Mouse (Mus musculus) layer of hippocampus, adult 9-10 months (tissue): ENCODE data around the gene Col5a2.
A peak's percentile ranks its signal among the peaks of the same experiment; 100 is the strongest.
"Not testable (repeated sequence)": the region's sequence is repeated elsewhere in the genome, so short reads cannot be mapped to it uniquely, and the experiment has no call there.

ENCODE experiments used
- DNase-seq: peaks from one replicate; pipeline ENCODE4 v3.0.0; 2022; ENCODE audit warnings: low spot score

Col5a2 gene

DNA sequence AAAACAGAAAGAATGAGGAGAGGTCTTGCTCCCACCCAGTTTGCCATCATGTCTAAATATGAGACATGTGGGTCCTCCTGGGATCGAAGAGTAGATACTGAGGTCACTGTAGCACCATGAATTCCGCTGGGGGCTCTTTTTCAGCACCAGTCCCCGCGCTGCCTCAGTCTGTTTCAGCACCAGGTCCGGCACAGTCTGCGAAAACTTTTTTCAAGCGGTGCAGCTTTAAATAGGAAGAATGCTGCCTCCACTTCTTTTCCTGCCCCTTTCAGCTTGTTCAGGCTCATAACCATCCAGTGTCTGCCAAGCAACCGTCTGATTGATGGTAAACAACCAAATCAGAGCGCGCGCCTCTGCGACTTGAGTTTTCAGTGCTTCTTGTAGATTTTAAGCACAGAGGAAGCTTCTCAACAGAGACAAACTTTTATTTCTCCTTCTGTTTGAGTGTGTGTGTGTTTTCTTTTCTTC, at the start of gene Col5a2:
TSS of gene Col5a2 (minus strand) at position 418 of the 468 bp plus-strand sequence.
- DNase-seq = no peak

DNA sequence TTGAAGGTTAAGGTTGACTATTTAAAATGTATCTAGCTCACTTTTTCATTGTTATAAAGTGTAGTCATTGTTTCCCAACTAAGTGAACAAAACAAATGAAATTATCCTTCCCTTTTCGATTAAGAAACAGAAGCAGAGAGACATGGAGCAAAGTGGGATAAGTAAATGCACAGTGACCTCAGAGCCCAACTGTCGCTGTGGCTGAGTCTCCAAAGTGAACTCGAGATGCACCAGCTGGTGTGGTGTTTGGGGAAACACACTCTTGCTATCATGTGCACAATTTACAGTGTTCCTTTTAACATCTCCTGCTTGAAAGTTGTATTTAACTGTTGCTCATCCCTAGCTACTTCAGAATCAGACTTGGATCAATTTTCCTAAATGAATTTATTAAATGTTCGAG, 47.4 kb upstream of the Col5a2 start:
- no peak for DNase-seq

DNA sequence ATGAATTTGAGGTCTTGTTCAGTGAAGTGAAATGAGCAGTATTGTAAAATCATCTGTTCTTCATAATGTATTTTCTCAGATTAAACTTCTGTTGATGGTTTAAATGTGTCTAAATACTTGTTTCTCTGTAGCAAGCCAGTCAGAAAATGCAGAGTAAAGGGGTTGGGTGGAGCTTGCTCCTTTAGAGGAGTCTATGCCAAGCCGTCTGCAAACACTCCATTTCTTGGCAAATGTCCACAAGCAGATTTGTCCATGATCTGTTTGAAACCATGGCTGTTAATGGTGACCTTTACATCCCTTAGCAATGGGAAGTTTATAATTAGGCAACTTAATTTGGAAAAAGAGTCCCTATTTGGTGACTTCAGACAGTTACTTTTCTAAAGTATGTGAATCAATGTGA, 38.8 kb upstream of the Col5a2 start:
- DNase-seq = no peak

DNA sequence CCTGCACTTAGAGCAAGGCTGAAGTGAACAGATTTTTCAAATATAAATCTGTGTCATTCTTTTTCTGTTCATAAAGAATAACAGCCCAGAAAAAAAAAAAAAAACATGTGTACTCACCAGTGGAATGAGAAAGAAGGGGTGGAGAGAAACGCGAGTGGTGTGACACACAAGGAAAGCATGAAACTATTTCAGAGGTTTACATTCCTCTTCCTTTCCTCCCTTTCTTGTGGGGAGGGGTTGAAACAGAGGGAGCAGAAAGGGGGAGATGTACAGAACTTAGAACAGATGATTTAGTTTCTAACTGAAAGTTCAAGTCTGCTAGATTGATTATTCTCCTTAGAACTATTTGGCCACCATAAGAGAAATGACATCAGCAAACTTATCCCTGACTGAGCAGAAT, 38.1 kb upstream of the Col5a2 start:
- DNase-seq = no peak

DNA sequence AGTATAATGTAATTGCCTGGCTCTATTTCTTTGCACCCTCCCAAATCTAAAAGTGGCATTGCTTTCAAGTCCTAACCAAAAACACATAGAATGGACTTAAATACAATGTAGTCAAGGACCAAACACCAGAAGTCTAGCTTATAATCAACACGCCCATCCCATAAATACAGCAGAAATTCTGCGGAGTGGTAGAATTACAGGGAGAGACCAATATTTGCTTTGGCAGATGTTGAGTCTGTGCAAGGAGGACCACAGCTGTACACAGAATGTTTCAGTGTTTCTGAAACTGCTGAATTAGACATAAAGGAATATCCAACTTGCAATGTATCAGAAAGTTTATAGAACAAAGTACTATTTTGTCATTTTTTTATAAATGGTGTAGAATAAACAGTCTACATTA, 28.4 kb upstream of the Col5a2 start:
- DNase-seq = no peak

DNA sequence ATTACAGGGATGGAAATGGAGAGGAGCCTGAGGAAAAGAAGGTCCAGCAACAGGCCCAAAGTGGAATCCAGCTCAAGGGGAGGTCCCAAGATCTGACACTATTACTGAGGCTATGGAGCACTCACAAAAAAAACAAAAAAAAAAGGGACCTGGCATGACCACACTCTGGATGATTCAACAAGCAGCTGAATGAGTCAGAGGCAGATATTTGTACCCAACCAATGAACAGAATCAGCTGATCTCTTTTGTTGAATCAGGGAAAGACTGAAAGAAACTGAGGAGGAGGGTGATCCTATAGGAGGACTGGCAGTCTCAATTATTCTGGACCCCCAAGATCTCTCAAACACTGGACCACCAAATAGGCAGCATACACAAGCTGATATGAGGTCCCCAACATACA, 24.4 kb upstream of the Col5a2 start:
- DNase-seq = not testable (repeated sequence)

DNA sequence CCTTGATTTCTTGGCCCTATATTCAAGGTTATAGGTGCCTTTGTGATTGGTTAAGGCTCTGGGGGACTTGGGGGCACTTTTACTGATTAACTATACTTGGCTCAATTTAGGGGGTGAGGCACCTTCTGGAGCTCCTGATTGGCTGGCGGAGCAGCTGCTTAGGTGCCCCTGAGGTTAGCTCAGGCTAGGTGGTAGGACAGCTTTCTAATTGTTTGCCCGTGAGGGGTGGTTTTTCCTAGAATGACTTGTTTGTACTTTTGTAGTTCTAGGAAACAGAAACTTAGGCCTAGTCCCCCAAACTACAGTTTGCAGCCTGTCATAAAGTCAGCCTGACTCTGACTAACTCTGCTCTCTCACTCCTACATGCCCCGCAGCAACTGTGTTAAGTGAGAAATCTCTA, 20.5 kb upstream of the Col5a2 start:
- no peak for DNase-seq

DNA sequence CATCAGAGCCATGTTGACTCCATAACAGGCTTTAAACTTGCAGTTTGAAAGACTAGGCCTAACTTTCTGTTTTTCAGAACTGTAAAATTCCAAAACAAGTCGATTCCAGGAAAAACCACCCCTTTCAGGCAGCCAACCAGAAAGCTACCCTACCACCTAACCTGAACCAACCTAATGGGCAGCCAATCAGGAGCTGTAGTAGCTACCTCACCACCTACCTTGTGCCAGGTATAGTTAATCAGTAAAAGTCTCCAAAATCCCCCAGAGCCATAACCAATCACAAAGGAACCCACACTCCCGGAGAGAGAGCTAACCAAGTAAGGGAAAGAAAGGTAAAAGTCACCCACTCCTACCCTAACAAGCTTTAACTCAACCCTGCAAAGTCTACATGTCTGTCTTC, 18.4 kb upstream of the Col5a2 start:
- no peak for DNase-seq

DNA sequence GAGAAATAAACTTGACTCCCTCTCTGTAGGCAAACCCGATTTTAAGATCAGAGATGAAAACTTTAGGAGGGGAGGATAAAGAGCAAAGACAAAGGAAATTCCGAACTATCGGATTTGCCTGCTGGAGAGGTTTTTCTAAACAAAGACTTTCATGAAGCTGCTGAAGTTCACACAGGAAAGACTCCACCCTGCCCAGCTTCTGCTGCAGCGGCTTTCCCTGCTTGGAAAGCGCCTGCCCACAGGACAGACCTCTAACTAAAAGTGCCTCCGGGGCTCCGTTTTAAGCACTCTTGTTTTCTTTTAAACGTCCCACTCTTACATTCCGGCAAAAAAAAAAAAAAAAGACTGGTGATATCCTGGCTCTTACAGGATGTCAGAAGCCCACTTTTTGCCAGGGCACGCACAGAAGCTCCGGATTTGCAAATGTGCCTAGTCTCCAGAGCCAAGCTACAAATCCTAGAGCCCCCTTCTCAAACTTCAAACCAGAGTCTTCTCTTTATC, 791 bp downstream of the Col5a2 start:
- no peak for DNase-seq

DNA sequence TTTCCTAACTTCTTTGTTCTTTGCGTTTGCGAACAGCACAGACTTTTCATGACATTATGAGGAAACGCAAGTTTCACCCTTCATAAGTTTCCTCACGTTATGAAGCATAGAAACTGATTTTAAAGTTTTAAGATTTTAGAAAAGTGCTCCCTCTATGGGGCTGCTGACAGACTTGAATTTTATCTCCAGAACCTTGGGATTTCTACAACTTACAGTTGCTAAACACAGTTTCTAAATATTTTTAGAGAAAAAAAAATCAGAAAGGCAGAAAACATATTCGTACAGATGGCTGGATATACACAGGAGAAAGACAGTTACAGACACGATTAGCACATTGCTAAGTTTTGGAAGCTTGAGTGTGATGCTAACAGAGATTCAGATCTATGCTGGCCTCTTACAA, 1.6 kb downstream of the Col5a2 start:
- no peak for DNase-seq

DNA sequence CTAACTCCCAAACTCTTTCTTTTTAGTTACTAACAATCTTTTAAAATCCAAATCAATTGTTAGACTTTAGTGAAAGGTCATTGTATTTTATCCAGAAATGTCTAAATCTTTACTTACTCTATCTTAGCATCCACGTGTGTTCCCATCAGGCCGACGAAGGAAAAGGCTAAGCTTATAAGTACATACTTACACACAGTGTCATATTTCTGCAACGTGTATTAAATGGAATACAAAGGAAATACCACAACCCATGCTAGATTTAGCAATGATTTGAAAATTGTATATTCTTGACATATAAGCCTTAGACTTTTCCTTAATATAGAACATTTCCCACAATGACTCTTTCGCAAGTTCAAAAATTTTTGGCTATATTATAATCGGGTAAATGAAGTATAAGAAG, 2.6 kb downstream of the Col5a2 start:
- DNase-seq = no peak

DNA sequence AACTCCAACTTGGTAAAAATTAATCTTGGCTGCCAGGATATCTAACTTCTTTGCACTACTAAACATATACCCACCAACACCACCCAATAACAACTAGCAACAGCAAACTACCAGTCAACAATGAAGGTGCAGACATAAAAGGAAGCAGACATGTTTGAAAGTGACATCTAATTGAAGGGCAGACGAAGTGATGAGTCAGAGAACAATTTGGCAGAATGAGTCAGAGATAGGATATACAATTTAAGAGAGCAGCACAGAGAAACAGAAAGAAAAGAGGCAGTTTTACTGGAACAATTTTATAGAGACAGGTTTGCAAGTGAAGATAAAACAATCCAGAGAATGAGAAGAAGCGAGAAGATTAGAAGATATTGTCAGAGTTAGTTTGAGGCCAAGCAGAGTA, 8.1 kb downstream of the Col5a2 start:
- no peak for DNase-seq

DNA sequence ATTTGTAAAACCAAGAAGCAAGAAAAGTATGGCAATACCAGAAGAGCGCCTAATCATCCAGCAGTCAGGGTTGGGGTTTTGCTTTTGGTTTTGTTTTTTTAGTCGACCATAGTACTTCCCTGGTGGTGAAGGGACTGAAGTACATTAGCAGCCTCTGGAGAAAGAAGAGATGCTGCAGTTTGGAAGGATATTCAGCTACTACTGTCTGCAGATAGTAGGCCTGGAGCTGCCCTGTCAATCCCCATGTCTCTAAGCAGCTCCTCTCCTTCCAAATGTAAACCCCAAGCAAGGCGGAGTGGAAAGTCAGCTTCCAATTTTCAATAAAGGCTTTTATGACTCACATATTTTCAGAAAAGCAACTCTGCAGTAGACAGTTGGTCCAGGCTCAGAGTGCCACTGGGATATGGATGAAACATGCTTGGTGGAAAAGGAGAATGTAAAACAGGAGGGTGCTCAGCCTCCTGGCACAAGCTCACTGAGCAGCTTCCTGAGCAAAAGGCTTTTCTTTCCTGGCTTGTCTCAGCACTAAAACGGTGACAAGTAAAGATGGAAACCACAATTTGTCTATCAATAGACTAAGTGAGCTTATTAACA, 10.9 kb downstream of the Col5a2 start:
- no peak for DNase-seq

DNA sequence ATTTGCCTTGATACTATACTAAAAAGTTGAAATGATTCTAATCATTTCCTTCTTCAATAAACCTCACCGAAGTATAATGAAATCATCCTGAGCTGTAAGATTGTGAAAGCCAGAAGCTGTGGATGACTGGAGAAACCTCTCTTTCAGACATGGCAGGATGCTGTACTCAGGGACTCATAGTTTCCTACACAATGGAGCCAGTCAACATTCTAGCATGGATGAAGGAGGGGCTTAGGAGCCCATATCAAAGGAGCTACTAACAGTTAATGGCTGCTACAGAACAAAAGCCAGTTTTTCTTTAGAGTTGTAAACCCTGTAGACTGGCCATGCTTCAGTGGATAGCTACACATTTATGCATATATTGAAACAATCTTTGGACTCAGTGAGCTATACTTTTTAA, 12.6 kb downstream of the Col5a2 start:
- no peak for DNase-seq

DNA sequence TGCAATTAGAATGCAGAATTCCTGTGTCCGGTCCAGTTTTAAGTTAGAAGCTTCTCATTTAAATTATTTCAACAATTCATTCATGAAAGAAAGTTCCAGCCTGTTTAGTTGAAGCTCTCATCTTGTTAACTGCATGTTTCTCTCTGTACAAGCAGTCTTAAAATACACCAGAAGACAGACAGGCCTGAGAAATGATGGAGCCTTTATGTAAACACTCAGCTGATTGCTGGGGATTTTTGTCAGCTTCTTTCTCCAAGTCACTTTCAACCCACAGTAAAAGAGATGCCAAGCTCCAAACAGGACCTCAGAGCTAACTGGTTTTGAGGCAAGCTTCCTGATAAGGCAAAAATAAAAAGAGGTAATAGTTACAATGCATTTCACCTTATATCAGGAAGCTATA, 14.8 kb downstream of the Col5a2 start:
- DNase-seq = no peak

DNA sequence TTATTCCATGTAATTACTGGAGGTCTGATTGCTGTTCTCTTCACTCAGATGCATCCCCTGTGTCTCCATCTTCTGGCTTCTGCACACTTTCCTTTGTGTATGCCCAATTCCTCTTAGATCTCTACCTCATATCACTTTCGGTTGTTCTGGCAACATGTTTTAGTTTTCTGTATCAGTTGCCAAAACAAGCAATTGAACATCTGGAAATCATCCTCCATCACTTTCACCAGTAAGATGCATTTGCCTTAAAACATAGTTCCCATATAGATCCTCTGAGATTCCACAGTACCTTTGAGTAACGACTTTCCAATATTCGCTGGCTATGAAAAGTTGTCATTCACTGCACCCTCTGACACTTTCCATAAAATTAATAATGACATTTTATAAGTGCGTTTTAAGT, 20.1 kb downstream of the Col5a2 start:
- DNase-seq = no peak

DNA sequence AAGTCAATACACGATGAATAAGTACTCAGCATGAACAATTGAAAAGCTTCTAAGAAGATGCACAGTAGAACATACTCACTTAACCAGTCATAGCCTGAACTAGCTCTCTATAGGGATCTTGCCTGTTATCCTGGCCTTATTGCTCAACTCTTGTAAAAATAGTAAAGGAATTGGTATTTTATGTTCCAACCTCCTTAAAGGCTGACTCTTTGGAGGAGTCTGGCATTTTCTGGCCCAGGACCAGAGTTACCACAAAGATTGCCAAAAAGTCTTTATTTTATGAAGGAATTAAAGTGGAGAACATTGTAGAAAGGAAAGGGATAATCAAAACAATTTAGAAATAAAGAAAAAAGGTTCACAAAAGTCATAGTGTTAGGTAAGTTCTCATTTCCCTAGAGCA, 21.2 kb downstream of the Col5a2 start:
- no peak for DNase-seq

DNA sequence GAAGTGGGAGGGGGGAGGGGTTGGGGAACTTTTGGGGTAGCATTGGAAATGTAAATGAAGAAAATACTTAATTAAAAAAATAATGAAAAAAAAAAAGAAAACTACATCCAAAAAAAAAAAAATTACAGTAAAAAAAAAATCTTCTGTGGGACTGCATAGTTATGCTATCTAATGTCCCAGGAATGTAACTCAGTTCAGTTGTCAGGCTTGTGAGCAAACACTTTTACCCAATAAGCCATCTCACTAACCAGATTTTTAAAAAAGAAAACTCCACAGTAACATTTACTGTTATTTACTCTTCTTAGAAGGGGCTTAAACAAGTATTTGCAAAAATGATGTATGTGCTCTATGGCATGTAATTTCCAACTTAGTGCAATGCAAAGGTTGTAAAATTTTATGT, 24.0 kb downstream of the Col5a2 start:
- DNase-seq = no peak

DNA sequence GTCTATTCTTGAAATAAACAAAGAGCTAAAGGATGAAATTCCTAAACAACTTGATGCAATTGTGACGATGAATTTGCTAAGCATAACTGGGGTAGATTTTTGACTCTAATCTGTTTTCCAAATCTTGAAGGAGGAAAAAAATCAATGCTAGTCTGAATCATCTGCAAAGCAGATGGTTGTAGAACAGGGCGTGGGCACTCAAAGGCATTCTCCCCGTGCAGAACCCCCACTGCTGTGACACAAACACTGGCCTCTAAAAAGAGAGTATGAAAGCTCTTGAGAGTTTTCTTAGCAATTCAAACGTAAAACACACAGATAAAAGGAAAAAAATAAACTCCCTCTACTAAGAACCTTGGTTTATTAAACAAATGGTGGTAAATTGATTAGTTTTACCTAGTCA, 30.3 kb downstream of the Col5a2 start:
- peak; percentile 8 for DNase-seq

DNA sequence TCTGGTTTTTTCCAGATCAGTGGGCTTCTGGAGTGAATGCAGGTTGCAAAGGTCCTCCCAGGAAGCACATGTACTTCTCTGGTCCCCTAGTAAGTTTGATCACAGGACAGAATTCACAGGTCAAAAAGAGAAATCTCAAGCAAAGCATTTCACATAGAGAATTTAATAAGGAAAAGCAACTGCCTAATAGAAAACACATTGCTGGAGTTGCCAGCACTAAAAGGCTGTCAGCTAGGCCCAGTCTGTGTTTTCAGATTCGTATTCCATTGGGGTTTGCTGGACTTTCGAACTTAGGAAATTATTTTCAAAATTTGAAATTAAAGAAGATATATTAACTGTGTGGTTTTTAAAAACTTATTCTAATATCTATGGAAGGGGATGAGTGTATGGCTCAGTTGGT, 42.3 kb downstream of the Col5a2 start:
- DNase-seq = no peak

DNA sequence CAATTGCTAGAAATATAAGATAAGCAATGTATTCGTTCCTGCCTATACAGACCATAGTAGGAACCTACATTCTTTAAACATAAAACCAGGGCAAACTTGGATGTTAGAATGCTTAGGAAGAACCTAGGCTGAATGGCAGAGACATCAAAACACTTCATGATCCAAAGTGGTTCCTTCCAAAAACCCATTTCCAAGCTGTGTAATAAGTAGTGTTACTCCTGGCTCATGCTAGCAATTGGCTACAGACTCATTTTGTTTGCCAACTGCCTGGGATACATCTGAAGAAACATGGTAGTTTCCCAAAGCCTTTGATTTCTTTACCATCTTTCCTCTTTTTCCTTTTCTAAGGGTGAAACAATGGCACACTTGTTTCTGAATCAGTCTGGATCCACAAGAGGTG, 47.3 kb downstream of the Col5a2 start:
- no peak for DNase-seq

DNA sequence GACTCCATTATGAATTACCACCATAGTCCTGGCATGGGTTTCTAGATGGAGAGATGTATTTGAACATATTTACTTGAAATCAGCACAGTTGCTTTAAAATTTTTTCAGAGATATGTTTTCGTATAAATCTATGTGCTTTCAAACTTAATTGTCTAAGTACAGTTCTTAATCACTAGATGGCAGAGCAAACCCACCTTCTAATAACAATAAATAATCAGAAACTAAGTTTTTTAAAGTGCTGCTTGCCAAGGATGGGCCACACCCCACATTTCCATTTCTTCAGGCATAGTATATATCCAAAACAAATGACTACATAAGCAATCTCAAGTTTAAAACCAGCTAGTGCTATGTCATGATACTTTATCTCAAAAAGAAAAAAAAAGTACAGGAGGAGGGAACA, 54.2 kb downstream of the Col5a2 start:
- no peak for DNase-seq

DNA sequence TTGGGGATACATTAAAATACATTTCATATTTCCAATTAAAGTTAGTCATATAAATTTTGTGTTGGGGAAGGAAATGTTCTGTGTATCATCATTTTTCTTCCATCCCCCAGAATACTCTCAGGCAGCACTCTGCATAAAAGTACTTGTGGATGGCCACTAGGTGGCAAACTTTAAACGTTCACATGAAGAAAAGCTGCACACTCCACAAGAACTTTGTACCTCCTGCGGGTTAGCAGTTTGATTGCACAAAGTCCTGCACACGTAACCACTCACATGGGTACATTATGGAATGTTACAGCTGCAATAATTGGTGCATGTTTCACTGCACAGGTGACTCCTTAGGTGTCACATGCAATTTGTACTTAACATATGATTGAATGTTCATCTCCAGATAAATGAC, 71.2 kb downstream of the Col5a2 start:
- DNase-seq = no peak

DNA sequence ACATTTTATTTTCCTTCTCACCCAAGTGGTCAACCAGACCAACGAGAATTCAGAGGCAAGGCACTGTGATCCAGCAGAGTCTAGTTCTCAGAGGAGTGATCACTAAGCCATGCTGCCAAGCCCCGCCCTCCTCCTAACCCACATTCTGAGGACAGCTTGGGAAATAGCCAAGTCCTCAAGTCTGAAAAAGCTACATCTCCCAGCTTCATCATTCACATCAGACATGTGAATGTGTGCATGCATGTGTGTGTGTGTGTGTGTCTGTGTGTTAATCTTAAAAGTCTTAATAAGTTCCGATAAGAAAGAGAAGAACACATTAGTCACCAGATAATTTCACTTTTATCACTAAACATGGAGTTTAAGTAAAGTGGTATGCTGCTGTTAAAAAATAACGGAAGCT, 72.6 kb downstream of the Col5a2 start:
- no peak for DNase-seq

DNA sequence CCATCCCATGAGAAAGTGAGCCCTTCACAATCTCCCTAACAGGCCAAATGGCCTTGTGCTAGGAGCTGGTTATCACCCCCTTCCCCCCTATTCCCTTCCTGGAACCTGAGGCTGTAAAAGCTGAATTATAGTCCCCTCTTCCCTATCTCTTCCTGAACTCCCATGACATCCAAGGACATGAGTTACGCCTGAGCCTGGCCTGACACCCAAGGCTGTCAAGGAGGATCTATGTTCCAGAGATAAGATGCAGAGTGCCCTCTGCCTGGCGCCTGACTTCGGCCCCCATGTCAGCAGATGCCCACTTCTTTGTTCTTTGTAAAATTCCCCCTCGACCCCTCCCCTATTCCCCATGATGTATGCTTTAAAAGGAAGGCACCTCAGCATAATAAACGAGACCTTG, 73.9 kb downstream of the Col5a2 start:
- not testable (repeated sequence) for DNase-seq
